Mouse (Mus musculus) lung, postnatal 0 days (tissue): ENCODE results near the gene Tbc1d8b.

Source experiments
- CTCF ChIP-seq: IDR thresholded peaks from 2 replicates; pipeline ENCODE4 v1.5.1; 2016; ENCODE audit warnings: antibody characterized with exemption, mild to moderate bottlenecking
- EP300 ChIP-seq: IDR thresholded peaks from 2 replicates; pipeline ENCODE4 v1.6.1; 2016; ENCODE audit warnings: antibody characterized with exemption, mild to moderate bottlenecking, control low read depth

GRCm38 (mm10) chrX:139782278-139783044, 97.7 kb downstream of the Tbc1d8b start, which contains the start of gene Ripply1:
- TF ChIP-seq CTCF: no peak
- no peak for TF ChIP-seq EP300
